Mouse (Mus musculus): ENCODE measurements at regions not wholly inside any gene's neighbourhood (a gene's known extent, or its start where the extent isn't known, plus 50 kb on each side); places are given as distances from the start of the nearest gene placed in this dataset.

DNA sequence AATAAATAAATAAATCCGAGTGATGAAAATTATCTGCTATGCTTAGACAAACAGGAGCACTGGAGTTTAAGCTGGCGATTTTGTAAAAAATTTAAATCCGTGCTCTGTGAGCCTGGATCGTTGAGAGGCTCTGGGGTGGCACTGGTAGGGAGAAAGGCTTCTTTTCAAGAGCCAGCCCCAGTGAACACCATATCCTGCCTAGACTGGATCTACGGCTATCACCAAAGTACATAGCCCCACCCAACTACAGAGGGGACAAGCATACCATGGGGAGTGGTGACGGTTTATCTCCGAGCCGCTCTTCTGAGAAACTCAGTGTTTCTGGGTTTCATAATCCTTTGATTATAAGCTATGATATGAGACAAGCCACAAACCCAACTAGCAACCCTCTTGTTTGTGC lies 199.0 kb downstream of the Gm11011 start:
- no peak for ATAC-seq (ENCODE audit: low FRiP score)
- no peak overlapping the region for H3K9ac ChIP-seq
- no peaks in the 10 kb centered on the region for H3K27me3 ChIP-seq
- no peak overlapping the region for H3K27ac ChIP-seq
- H3K4me2 ChIP-seq: no peak overlapping the region
- WGBS: 88% methylated on average over 8 of the region's 8 CpGs
- peaks cover 23% of the 10 kb centered on the region for H3K4me1 ChIP-seq (replicated peaks)
- H3K36me3 ChIP-seq: no peaks in the 10 kb centered on the region
- no peaks in the 10 kb centered on the region for H3K9me3 ChIP-seq
- no peak overlapping the region for H3K4me3 ChIP-seq

DNA sequence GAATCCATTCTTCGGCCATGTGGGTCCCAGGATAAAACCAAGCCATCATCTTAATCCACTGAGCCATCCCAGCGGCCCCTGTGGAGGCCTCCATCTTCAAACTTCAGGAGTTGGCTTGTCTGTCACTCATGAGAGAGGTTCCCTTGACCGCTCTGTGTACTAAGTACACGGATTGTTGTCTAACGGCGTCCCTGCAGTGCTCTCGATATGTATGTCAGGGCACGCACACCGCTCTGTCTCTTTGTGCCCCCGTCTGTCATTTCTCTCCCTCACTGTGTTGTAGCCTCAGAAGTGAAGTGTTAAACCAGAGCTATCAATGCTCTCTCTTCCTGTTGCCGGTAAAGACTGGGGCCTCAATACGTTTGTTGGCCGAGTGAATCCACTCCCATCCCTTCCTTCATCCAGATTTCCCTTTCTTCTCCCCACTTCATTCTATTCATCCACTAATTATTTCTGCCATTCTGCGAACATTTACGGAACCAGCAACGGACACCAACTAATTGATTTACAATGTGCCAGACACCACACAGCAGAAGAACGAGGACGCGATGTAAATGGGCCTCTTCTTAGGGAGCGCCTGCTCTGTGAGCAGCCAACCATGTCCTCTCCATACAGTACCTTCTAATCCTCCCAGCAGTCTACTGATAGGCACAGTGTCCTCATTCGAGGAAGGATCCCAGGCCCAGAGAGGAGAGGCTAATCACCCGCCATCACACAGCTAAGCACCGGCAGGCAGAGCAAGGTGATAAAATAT lies 199.6 kb downstream of the Gm11011 start:
- Histone ChIP-seq H3K9ac (no peak overlapping the region), H3K36me3 (no peaks in the 10 kb centered on the region), H3K27me3 (no peaks in the 10 kb centered on the region), H3K4me2 (no peak overlapping the region), H3K4me1 (replicated peaks) (peaks cover 23% of the 10 kb centered on the region), H3K9me3 (no peaks in the 10 kb centered on the region), H3K4me3 (no peak overlapping the region), H3K27ac (peak overlapping the region; percentile 23; the same call in 1 of the 2 replicates)
- ATAC-seq (ENCODE audit: low FRiP score): no peak
- 51% methylated on average over 23 of the region's 23 CpGs for WGBS

DNA sequence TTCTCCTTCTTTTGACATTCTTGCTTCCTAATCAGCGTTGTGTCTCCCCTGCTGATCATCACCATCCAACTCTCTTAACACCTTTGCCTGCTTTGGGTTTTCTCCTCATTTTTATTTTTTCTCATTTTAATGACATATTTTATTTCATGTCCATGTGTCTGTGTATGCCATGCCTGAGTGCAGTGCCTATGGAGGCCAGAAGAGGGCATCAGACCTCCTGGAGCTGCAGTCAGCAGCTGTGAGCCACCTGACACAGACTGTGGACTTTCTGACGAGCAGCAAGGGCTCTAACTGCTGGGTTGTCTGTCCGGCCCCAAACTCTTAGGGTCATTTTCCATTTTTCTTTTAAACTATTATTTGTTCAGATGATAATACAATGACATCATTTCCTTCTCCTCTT lies 203.8 kb downstream of the Gm11011 start:
- no peak overlapping the region for H3K4me3 ChIP-seq
- 87% methylated on average over 3 of the region's 3 CpGs for WGBS
- no peaks in the 10 kb centered on the region for H3K27me3 ChIP-seq
- H3K4me1 ChIP-seq (replicated peaks): peaks cover 9% of the 10 kb centered on the region; the same call in 1 of the 2 replicates
- H3K36me3 ChIP-seq: no peaks in the 10 kb centered on the region
- no peak overlapping the region for H3K9ac ChIP-seq
- no peak overlapping the region for H3K27ac ChIP-seq
- H3K9me3 ChIP-seq: no peaks in the 10 kb centered on the region
- no peak overlapping the region for H3K4me2 ChIP-seq
- no peak for ATAC-seq (ENCODE audit: low FRiP score)

DNA sequence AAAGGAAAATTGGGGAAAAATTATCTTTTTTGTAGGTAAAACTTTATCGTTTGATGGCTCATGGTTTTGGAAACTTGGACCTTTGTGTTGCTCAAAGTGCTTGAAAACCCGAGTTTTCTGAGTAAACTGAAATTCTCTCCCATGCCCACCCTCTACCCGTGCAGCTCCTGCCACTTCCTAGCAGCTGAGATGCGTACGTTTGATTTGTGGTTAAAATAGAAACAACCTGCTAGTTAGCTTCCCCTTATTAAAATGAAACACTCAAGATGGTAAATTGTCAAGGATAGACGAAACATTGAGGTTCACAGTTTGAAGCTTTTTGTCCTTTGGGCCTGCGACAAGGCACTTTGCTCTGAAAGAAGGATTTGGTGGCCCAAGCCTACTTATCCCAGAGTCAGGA lies 214.5 kb downstream of the Gm11011 start:
- Histone ChIP-seq H3K9me3 (no peaks in the 10 kb centered on the region), H3K4me2 (no peak overlapping the region)
- WGBS: 95% methylated on average over 7 of the region's 7 CpGs

DNA sequence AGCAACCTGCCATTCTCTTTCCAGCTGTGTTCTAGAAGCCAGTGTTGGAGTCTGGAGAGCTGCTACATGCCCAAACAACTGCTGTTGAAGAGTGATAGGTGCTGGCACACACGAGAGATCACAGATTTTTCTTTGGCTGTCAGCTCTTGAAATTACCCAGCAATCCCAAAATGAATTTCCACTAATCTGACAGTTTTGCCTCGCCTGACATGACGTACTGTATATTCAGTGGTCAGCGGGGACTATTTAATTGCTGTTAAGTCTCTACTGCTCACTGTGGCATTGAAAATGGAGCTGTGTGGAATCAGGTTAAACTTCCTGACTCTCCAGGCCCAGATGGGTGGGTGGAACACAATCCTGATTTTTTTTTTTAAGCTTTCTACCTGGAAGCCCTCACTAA lies 222.5 kb downstream of the Gm11011 start:
- no peak overlapping the region for H3K9ac ChIP-seq
- H3K27ac ChIP-seq: peak overlapping the region; percentile 5; the same call in 1 of the 2 replicates
- no peaks in the 10 kb centered on the region for H3K27me3 ChIP-seq
- peaks cover 11% of the 10 kb centered on the region for H3K4me1 ChIP-seq (replicated peaks)
- H3K4me2 ChIP-seq: no peak overlapping the region
- 56% methylated on average over 4 of the region's 4 CpGs for WGBS
- no peak for ATAC-seq (ENCODE audit: low FRiP score)
- H3K36me3 ChIP-seq: no peaks in the 10 kb centered on the region
- H3K9me3 ChIP-seq: no peaks in the 10 kb centered on the region
- H3K4me3 ChIP-seq: no peak overlapping the region

More for the DNA sequence above, 214.5 kb downstream of the Gm11011 start:
- H3K4me3 ChIP-seq: no peak overlapping the region
- H3K9ac ChIP-seq: no peak overlapping the region
- H3K27ac ChIP-seq: no peak overlapping the region
- H3K27me3 ChIP-seq: no peaks in the 10 kb centered on the region
- no peaks in the 10 kb centered on the region for H3K4me1 ChIP-seq (replicated peaks)
- no peaks in the 10 kb centered on the region for H3K36me3 ChIP-seq
- no peak for ATAC-seq (ENCODE audit: low FRiP score)

DNA sequence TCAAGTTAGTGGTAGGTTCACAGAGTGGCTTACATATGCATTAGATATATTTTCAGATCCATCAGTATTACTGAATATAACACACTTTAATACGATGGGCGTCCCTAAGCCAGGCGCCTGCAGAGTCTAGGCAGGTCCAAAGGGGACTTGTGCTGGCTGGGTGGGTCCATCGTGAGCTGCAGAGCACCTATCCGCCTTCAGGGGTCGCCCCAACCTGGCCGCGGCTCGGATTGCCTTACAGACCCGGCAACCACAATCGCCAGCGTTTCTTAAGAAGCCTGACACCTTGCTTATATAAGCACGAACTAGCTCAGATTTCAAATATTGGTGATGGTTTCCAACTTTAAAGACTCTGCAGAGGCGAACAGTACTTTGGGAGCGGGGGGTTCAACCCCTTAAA lies 227.3 kb downstream of the Gm11011 start:
- WGBS: 26% methylated on average over 15 of the region's 15 CpGs
- peak overlapping the region; percentile 35 for H3K4me2 ChIP-seq
- no peaks in the 10 kb centered on the region for H3K27me3 ChIP-seq
- H3K36me3 ChIP-seq: no peaks in the 10 kb centered on the region
- H3K27ac ChIP-seq: no peak overlapping the region
- H3K9me3 ChIP-seq: no peaks in the 10 kb centered on the region
- H3K9ac ChIP-seq: no peak overlapping the region
- peaks cover 11% of the 10 kb centered on the region for H3K4me1 ChIP-seq (replicated peaks)
- no peak overlapping the region for H3K4me3 ChIP-seq
- ATAC-seq (ENCODE audit: low FRiP score): no peak

DNA sequence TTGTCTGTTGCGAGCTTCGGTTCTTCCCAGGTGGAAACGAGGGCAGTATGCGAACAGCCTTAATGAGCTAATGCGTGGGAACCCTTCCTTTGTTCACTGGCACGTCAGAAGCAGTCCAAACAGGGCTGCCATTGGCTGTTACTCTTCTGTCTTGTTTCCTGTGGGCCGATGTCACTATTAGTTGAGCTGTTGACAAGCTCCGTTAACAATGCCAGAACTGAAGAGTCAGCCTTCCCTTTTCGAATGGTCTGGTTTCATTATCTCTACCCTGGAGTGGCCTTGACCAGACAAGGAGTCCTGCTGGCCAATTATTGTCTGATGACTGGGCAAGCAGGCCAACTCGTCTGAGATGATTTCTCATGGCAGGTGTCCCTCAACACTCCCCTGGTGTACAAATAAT lies 230.1 kb downstream of the Gm11011 start:
- no peak overlapping the region for H3K9ac ChIP-seq
- no peak overlapping the region for H3K4me2 ChIP-seq
- H3K4me3 ChIP-seq: no peak overlapping the region
- no peak for ATAC-seq (ENCODE audit: low FRiP score)
- no peak overlapping the region for H3K27ac ChIP-seq
- 61% methylated on average over 10 of the region's 10 CpGs for WGBS
- peaks cover 10% of the 10 kb centered on the region for H3K4me1 ChIP-seq (replicated peaks)
- no peaks in the 10 kb centered on the region for H3K9me3 ChIP-seq
- no peaks in the 10 kb centered on the region for H3K36me3 ChIP-seq
- no peaks in the 10 kb centered on the region for H3K27me3 ChIP-seq

DNA sequence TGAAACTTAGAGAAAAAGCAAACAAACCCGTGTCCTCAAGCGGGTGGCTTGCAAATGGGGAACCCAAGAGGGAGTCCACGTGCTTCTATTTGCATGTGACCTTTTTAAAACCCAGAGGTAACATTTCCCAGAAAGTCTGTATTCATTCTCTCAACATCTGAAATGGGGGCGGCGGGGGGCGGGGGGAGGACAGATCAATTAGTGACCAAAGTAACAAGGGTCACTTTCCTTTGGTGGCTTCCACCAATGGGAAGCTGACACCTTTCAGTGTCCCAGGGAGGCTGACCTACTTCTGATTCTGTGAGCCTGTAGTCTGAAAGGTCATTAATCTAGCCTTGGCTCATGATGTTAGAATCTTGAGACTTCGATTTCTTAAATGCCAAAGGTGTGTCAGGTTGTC lies 236.0 kb downstream of the Gm11011 start:
- WGBS: 89% methylated on average over 7 of the region's 7 CpGs
- Histone ChIP-seq H3K4me1 (replicated peaks) (no peaks in the 10 kb centered on the region), H3K9ac (no peak overlapping the region), H3K9me3 (no peaks in the 10 kb centered on the region), H3K27ac (no peak overlapping the region), H3K4me2 (no peak overlapping the region), H3K4me3 (no peak overlapping the region), H3K27me3 (no peaks in the 10 kb centered on the region), H3K36me3 (no peaks in the 10 kb centered on the region)
- no peak for ATAC-seq (ENCODE audit: low FRiP score)

DNA sequence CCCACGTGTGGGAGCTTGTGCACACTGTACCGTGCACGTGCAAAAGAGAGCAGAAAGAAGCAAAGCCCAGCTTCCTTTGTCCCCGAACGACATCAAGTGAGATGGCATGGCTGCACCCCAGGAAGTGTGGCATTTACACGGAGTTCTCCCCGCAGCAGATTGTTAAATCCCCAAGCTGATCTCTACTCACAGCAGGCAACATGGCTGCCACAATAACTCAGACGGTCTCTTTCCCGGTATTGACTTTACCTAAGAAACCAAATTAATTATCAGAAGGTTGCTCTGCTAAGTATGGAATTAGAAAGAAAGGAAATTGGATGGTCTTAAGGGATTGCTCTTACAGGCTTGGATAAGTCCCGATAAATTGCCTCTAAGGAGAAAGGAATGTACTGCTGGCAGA lies 241.4 kb downstream of the Gm11011 start:
- ATAC-seq (ENCODE audit: low FRiP score): no peak
- Histone ChIP-seq H3K27ac (peak overlapping the region; percentile 66), H3K36me3 (no peaks in the 10 kb centered on the region), H3K9ac (no peak overlapping the region), H3K4me3 (no peak overlapping the region), H3K4me1 (replicated peaks) (peaks cover 8% of the 10 kb centered on the region), H3K9me3 (no peaks in the 10 kb centered on the region), H3K27me3 (no peaks in the 10 kb centered on the region), H3K4me2 (no peak overlapping the region)
- WGBS: 53% methylated on average over 10 of the region's 10 CpGs

DNA sequence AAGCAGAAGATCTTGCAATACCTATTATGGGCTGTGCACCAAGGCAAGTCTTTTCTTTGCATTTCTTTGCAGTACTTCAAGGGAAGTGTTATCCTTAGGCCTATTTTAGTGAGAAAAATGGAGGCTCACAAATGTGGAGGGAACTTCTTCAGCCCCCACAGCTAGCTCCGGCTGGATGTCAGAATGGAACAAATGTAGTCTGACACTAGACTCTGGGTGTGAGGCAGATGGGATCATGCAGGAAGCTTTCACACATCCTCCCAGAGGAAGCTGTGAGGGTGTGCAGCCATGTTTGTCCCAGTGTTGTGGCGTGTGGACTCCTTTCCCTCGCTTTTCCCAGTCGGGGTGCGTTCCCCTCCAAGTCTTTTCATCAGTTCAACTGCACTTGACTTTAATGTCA lies 268.0 kb downstream of the Gm11011 start:
- Histone ChIP-seq H3K4me1 (replicated peaks) (peaks cover 6% of the 10 kb centered on the region; the same call in 1 of the 2 replicates), H3K4me2 (no peak overlapping the region), H3K9me3 (no peaks in the 10 kb centered on the region; the same call in 1 of the 2 replicates), H3K27ac (no peak overlapping the region), H3K9ac (no peak overlapping the region), H3K27me3 (no peaks in the 10 kb centered on the region), H3K36me3 (no peaks in the 10 kb centered on the region), H3K4me3 (no peak overlapping the region)
- no peak for ATAC-seq (ENCODE audit: low FRiP score)
- 91% methylated on average over 5 of the region's 5 CpGs for WGBS

DNA sequence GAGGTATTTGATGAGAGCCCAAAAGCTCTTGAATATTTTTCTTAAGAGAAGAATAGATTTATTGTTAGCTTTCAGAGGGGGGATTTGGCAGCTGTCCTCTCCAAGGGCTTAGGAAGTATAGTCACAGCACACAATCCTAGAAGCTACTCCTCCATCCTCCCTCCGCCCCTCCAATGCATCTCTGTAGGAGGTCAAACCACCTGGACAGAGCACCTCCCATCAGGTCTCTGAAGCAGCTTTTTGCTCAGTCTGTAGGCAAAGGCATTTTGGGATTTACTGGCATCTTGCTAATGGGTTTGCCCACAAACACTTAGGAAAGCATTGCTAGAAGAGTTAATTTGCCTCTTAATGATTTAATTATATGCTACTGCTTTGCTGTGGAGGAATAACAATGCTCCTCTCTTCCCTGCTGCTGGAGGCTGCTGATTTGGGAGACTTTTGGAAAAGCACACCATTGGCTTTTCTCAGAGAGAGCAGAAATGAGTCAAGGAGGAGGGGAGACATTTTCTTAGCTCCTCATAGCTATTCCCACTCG lies 273.1 kb downstream of the Gm11011 start:
- Histone ChIP-seq H3K4me2 (no peak overlapping the region), H3K9ac (no peak overlapping the region), H3K9me3 (no peaks in the 10 kb centered on the region), H3K27me3 (no peaks in the 10 kb centered on the region), H3K4me1 (replicated peaks) (peaks cover 20% of the 10 kb centered on the region; the same call in 1 of the 2 replicates), H3K36me3 (no peaks in the 10 kb centered on the region), H3K4me3 (no peak overlapping the region), H3K27ac (peak overlapping the region; percentile 58)
- no peak for ATAC-seq (ENCODE audit: low FRiP score)
- 27% methylated on average over 2 of the region's 2 CpGs for WGBS

DNA sequence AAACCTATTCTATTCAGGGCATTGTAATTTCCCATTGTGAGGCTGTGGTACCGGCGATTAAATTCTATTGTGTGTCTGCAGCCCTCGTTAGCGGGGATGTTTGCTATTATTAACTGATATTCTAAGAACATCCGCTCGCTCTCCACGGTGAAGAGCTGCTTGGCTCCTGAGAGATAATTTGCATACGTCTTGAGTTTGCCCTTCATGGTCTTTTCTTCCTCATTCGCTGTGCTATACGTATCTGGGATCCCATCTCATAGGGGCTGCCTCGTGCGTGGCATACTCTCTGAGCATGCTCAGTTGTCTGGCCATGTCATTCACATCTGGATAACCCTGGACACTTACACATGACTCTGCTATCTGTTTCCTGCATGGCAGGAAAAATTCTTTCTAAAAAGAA lies 275.7 kb downstream of the Gm11011 start:
- Histone ChIP-seq H3K27me3 (no peaks in the 10 kb centered on the region), H3K4me3 (no peak overlapping the region), H3K9me3 (no peaks in the 10 kb centered on the region), H3K4me1 (replicated peaks) (peaks cover 20% of the 10 kb centered on the region; the same call in 1 of the 2 replicates), H3K4me2 (no peak overlapping the region), H3K27ac (peak overlapping the region; percentile 49), H3K36me3 (no peaks in the 10 kb centered on the region), H3K9ac (no peak overlapping the region)
- ATAC-seq (ENCODE audit: low FRiP score): peak; percentile 43; the same call in 1 of the 2 replicates
- 37% methylated on average over 12 of the region's 12 CpGs for WGBS

DNA sequence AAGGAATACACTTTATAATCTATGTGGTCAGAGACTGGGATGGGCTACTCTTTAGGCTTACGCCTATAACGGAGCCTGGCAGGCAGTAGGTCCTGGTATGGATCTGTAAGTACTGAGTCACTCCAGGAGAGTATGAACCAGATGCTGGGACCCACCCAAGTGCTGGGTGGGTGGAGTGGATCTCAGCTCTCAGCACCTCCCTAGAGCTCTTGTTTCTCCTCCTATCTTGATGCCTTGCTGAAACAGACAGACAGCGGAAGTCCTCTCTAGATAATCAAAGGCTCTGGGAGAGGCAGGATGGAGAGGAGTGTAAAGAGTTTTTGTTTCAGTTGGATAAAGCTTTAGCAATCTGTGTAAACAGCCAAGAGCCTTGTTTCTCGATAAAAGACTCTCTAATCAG lies 276.2 kb downstream of the Gm11011 start:
- no peak overlapping the region for H3K9ac ChIP-seq
- no peaks in the 10 kb centered on the region for H3K9me3 ChIP-seq
- no peaks in the 10 kb centered on the region for H3K27me3 ChIP-seq
- no peak for ATAC-seq (ENCODE audit: low FRiP score)
- no peak overlapping the region for H3K4me3 ChIP-seq
- no peak overlapping the region for H3K4me2 ChIP-seq
- H3K36me3 ChIP-seq: no peaks in the 10 kb centered on the region
- peak overlapping the region; percentile 49; the same call in 1 of the 2 replicates for H3K27ac ChIP-seq
- peaks cover 20% of the 10 kb centered on the region; the same call in 1 of the 2 replicates for H3K4me1 ChIP-seq (replicated peaks)
- 74% methylated on average over 4 of the region's 4 CpGs for WGBS
